Mouse (Mus musculus): ENCODE measurements around the gene Drc3.

DNA sequence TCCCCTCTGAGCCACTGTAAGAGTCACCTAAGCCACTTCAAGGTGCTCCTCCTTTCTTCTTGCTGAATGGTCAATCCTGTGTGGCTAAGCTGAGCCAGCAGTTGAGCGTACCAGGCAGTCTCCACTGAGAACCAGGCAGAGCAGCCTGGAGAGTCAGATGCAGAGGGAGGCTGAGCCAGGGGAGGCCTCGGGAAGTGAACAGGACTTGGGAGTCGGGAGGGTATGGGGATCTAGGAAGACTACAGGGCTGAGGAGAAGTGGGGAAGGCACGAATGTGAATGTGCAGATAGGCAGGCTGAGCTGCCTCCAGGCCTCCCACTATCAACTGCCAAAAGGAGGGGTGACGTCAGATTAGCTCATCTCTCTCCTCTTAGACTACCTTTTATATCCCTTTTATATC lies 34.4 kb upstream of the Drc3 start:
- no peak for TF ChIP-seq CTCF (IDR thresholded peaks at IDR 0.05; ENCODE audit: extremely low read depth, insufficient read length, insufficient replicate concordance, low read depth, low read length)
- no peak for TF ChIP-seq POLR2A (IDR thresholded peaks at IDR 0.05; ENCODE audit: low read depth, low read length)

Measured in small intestine, adult 2 months (tissue).